Mouse (Mus musculus) stomach, postnatal 0 days (tissue): ENCODE data around the gene Rap1gap.

Experiments
- CTCF ChIP-seq: IDR thresholded peaks from 2 replicates; pipeline ENCODE4 v1.5.1; 2016; ENCODE audit warnings: antibody characterized with exemption, low read depth, mild to moderate bottlenecking, moderate library complexity
- EP300 ChIP-seq: optimal IDR thresholded peaks from 2 replicates; pipeline ENCODE3; 2016; ENCODE audit warnings: antibody characterized with exemption

GRCm38 (mm10) chr4:137666283-137666957 is 1.9 kb downstream of the Rap1gap start:
- no peak for TF ChIP-seq CTCF
- TF ChIP-seq EP300, result no peak
